Mouse (Mus musculus): ENCODE measurements around the gene 8030411F24Rik. TPM values are rescaled to one million over a fixed set of nuclear protein-coding genes. Genes with fewer than 3 reads are reported as not detected.
A peak's percentile ranks its signal among the peaks of the same experiment; 100 is the strongest.
"Not testable (repeated sequence)": the region's sequence is repeated elsewhere in the genome, so short reads cannot be mapped to it uniquely, and the experiment has no call there.

The 8030411F24Rik gene
- not detected in 2 replicates for polyA plus RNA-seq (2015; fragmentation: Nextera tagmentation; extraction: Ambion mirVana)

DNA sequence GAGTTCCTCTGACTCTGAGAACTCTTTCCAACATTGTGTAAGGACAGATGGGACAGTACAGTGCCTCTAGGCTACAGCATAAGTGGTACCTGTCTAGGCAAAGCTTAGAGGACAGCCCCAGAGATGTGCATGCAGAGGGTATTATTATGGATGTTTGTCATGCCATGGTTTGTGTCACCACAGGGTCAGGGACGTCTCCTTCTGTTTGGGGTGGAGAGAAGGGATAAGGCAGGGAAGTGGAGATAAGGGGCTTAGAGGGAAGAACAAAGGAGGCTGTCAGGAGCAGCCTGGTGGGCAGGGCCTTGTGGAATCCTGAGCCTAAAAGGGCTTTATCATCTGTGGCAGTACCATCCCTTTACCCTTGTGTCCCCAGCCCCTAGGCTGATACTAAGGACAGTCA, at the start of gene 8030411F24Rik:
Gene 8030411F24Rik (plus strand): TSS at position 301 of the 400 bp plus-strand sequence.
- no peak within 1 kb of the TSS for H3K9ac ChIP-seq (replicated peaks)
- WGBS = 40% methylated on average over 1 of the region's 1 CpGs
- ATAC-seq (ENCODE audit: low FRiP score) = no peak

DNA sequence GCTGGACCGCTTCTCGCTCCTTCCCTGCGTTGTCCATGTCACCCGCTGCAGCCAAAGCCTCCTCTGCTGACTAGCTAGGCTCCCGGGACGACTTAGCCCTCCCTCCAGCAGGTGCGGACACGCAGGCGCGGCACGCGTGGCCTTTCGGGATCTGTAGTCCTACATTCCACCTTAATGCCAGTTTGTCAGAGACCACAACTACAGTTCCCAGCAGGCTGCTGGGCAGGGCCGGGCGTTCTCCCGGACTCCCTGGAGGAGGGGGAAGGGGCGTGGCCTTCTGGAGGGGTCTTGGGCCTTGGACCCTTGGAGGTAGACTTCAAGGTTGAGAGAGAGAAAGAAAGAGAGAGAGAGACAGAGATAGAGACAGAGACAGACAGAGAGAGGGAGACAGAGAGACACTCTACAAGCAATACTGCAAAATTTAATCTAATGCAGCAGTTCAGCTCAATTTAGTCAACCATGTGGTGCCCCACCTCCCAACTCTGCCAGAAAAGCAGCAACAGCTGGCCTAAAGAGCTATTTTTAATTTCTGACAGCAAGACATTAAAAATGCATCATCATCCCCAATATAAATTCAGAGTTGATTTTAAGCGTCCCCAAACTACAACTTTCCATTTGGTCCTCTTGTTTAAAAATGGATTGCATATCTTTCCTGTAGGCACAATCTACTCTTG, 49.3 kb upstream of the 8030411F24Rik start, which contains the start of gene Napb:
Gene Napb (minus strand): TSS at position 141 of the 674 bp plus-strand sequence.
- H3K9ac ChIP-seq (replicated peaks) = peak within 1 kb of the TSS; percentile 94
- no peaks in the 10 kb centered on the region for H3K27me3 ChIP-seq (replicated peaks)
- peak within 1 kb of the TSS; percentile 81 for H3K27ac ChIP-seq (replicated peaks)
- peak within 1 kb of the TSS; percentile 93 for H3K4me3 ChIP-seq (replicated peaks)
- peaks cover 31% of the 10 kb centered on the region for H3K4me1 ChIP-seq
- peak; percentile 100 for ATAC-seq (ENCODE audit: low FRiP score)
- H3K9me3 ChIP-seq (replicated peaks) = no peaks in the 10 kb centered on the region
- H3K4me2 ChIP-seq = peak within 1 kb of the TSS; percentile 71
- no peaks in the 10 kb centered on the region for H3K36me3 ChIP-seq
- 4% methylated on average over 18 of the region's 18 CpGs for WGBS

More for the DNA sequence above, at the start of gene 8030411F24Rik:
- Histone ChIP-seq H3K36me3 (no peaks in the 10 kb centered on the region), H3K4me2 (no peak within 1 kb of the TSS), H3K27ac (replicated peaks) (no peak within 1 kb of the TSS), H3K27me3 (replicated peaks) (no peaks in the 10 kb centered on the region), H3K4me1 (no peaks in the 10 kb centered on the region), H3K4me3 (replicated peaks) (no peak within 1 kb of the TSS), H3K9me3 (replicated peaks) (no peaks in the 10 kb centered on the region)

GRCm38 (mm10) chr2:148743001-148743400, 38.8 kb upstream of the 8030411F24Rik start:
- Histone ChIP-seq H3K27ac (replicated peaks) (no peak overlapping the region), H3K36me3 (no peaks in the 10 kb centered on the region), H3K4me3 (replicated peaks) (no peak overlapping the region), H3K4me2 (no peak overlapping the region), H3K9ac (replicated peaks) (no peak overlapping the region), H3K27me3 (replicated peaks) (no peaks in the 10 kb centered on the region), H3K4me1 (no peaks in the 10 kb centered on the region), H3K9me3 (replicated peaks) (no peaks in the 10 kb centered on the region)
- 71% methylated on average over 3 of the region's 3 CpGs for WGBS
- ATAC-seq (ENCODE audit: low FRiP score) = no peak

- Histone ChIP-seq H3K36me3 (no peaks in the 10 kb centered on the region), H3K27me3 (replicated peaks) (no peaks in the 10 kb centered on the region), H3K9me3 (replicated peaks) (no peaks in the 10 kb centered on the region), H3K27ac (replicated peaks) (no peak overlapping the region), H3K9ac (replicated peaks) (no peak overlapping the region), H3K4me1 (no peaks in the 10 kb centered on the region), H3K4me2 (no peak overlapping the region), H3K4me3 (replicated peaks) (no peak overlapping the region)
- no peak for ATAC-seq (ENCODE audit: low FRiP score)
- WGBS = 81% methylated on average over 3 of the region's 3 CpGs
Measured at GRCm38 (mm10) chr2:148743846-148744407, 37.9 kb upstream of the 8030411F24Rik start.

- Histone ChIP-seq H3K36me3 (no peaks in the 10 kb centered on the region), H3K4me2 (no peak within 1 kb of the TSS), H3K4me1 (no peaks in the 10 kb centered on the region), H3K27me3 (replicated peaks) (no peaks in the 10 kb centered on the region), H3K4me3 (replicated peaks) (no peak within 1 kb of the TSS), H3K9me3 (replicated peaks) (no peaks in the 10 kb centered on the region), H3K27ac (replicated peaks) (no peak within 1 kb of the TSS), H3K9ac (replicated peaks) (no peak within 1 kb of the TSS)
- 81% methylated on average over 1 of the region's 1 CpGs for WGBS
- no peak for ATAC-seq (ENCODE audit: low FRiP score)
Measured at GRCm38 (mm10) chr2:148750058-148750457, 31.8 kb upstream of the 8030411F24Rik start, which contains the start of gene Cstl1. TSS of gene Cstl1 (plus strand) at chr2:148750358.

DNA sequence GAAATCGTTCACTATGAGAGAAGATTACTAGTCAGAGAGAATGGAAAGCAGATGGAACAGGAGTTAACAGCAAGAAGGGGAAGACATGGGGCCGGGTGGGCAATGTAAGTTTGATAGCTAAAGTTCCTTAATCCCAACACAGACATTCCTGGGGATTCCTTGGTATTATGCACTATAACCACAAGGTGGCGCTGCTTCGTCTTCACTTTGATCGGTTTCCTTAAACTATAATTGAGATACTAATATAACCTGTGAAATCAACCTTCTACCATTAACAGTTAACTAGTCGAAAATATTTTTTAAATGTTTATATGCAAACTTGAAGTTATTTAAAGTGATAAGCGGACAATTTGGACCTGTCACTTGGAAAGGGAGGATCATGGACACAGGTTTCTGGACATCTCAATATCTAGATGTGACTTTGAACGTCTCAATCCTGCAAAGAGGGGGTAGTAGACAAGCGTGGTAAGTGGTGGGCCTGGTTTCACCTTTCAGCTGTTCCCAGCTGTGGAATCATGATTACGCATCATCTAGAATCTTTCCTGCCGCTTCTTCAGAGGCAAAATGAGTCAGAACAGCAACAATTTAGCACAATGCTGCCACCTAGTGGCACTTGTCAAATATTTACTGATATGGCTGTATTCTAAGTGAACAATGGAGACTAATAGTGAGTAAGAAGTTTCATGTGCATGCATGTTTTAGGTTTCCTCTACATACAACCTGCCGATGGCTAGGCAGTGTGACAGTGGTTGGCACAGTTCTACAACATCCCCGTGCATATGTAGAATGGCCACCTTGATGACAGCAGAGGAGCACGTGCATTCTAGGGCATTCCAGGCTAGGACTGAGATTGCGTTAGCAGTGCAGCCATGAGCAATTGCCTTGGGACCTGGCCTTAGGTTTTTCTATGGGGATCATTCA, 29.7 kb upstream of the 8030411F24Rik start:
- Histone ChIP-seq H3K27ac (replicated peaks) (no peak overlapping the region; the same call in 1 of the 2 replicates), H3K4me1 (no peaks in the 10 kb centered on the region), H3K4me3 (replicated peaks) (peak overlapping the region; percentile 40), H3K36me3 (no peaks in the 10 kb centered on the region), H3K27me3 (replicated peaks) (no peaks in the 10 kb centered on the region), H3K4me2 (peak overlapping the region; percentile 76), H3K9me3 (replicated peaks) (no peaks in the 10 kb centered on the region), H3K9ac (replicated peaks) (peak overlapping the region; percentile 53; the same call in 1 of the 2 replicates)
- WGBS = 18% methylated on average over 15 of the region's 15 CpGs
- peak; percentile 95 for ATAC-seq (ENCODE audit: low FRiP score)

DNA sequence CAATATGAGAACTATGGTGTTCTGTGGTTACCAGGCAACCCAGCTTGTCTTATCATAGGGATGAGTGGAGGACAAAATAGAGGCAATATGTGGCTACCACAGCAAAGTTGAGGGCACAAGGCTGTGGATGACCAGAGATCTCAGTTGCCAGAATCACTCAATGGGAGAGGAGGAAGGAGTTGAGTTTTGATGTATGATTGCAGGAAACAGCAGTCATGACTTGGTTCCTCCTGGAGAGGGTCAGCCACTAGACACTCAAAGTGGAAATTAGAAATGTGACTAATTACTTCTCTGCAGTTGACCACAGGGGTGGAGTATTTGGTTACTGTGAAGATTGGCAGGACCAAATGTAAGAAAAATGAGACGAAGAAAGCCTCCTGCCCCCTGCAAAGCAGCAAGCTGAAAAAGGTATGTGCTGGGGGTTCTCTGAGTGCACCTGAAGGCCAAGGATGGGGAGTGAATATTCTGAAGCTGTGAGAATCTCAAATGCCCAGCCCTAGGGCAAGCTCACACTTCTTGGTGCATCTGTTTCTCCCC, 27.4 kb upstream of the 8030411F24Rik start:
- no peaks in the 10 kb centered on the region for H3K27me3 ChIP-seq (replicated peaks)
- no peak overlapping the region for H3K4me3 ChIP-seq (replicated peaks)
- H3K4me2 ChIP-seq = no peak overlapping the region
- WGBS = 61% methylated on average over 1 of the region's 1 CpGs
- H3K4me1 ChIP-seq = no peaks in the 10 kb centered on the region
- H3K27ac ChIP-seq (replicated peaks) = no peak overlapping the region
- H3K9me3 ChIP-seq (replicated peaks) = no peaks in the 10 kb centered on the region
- no peak for ATAC-seq (ENCODE audit: low FRiP score)
- H3K36me3 ChIP-seq = no peaks in the 10 kb centered on the region
- no peak overlapping the region for H3K9ac ChIP-seq (replicated peaks)

DNA sequence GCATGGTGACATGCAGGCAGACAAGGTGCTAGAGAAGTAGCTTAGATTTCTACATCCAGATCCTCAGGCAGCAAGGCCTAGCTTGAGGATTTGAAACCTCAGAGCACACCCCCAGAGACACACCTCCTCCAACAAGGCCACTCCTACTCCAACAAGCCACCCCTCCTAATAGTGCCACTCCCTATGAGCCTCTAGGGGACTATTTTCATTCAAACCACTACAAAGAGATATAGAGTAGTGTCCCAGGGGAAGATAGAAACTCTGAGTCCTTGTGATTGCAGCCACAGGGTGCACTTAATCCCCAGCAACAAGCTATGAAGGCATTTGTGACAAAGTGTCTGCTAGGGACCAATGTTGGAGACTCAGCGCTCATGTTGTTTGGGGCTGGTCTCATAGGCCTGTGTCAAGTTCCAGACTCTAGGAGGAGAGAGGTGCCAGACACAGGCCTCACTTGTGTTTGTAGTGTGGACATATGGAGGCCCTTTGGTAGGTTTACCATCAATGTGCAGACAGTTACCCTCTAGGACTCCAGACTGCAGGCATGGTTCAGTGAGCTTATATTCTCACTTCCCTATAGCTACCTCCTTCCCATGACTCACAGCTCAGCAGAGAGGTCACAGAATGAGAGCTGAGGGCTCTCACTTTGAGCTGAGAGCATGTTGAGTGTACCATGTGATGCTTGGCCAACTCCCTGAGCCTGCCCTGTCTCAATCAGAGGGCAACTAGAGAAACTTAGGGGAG, 18.0 kb upstream of the 8030411F24Rik start:
- no peaks in the 10 kb centered on the region for H3K36me3 ChIP-seq
- H3K4me2 ChIP-seq = no peak overlapping the region
- ATAC-seq (ENCODE audit: low FRiP score) = no peak
- H3K9ac ChIP-seq (replicated peaks) = no peak overlapping the region
- no peak overlapping the region for H3K4me3 ChIP-seq (replicated peaks)
- H3K27ac ChIP-seq (replicated peaks) = no peak overlapping the region
- no peaks in the 10 kb centered on the region for H3K27me3 ChIP-seq (replicated peaks)
- no peaks in the 10 kb centered on the region for H3K4me1 ChIP-seq
- H3K9me3 ChIP-seq (replicated peaks) = no peaks in the 10 kb centered on the region
- WGBS = 93% methylated on average over 1 of the region's 1 CpGs

DNA sequence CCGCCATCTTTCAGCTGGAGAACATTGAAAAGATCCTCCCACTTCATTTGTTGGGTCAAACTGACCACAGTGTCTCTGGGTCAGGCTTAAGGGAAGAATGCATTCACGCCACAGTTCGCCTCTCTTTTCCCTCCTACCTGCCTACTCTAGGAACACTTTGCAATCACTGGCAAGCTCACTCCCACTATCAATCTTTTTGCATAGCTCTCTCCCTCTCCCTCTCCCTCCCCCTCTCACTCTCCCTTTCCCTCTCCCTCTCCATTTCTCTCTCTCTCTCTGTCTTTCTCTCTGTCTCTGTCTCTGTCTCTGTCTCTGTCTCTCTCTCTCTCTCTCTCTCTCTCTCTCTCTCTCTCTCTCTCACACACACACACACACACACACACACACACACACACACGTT, 10.4 kb upstream of the 8030411F24Rik start, which contains the start of gene Cst11:
Gene Cst11 (minus strand): TSS at position 101 of the 400 bp plus-strand sequence.
- ATAC-seq (ENCODE audit: low FRiP score); H3K4me3 ChIP-seq (replicated peaks); H3K9me3 ChIP-seq (replicated peaks); H3K4me2 ChIP-seq; H3K27me3 ChIP-seq (replicated peaks); H3K9ac ChIP-seq (replicated peaks); H3K4me1 ChIP-seq; H3K27ac ChIP-seq (replicated peaks); H3K36me3 ChIP-seq: not testable (repeated sequence)
- 85% methylated on average over 4 of the region's 4 CpGs for WGBS

DNA sequence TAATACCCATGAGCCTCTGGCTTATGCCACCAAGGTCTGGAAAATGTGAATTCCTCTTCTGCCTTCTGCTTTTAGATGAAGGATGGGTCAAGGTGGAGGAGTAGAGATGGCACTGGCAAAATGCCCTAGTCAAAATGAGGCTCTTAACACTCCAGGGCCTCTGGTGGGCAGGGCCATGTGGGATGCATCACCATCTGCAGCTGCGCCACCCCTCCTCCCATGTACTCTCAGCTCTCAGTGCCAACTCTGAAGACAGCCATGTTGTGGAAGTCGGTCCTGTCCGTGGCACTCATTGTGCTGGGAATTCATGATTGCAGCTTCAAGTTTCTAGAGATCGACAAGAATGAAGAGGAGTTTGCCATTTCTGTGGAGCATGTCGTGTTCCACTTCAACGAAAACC, 7.3 kb downstream of the 8030411F24Rik start, which contains the start of gene Cst12:
Gene Cst12 (plus strand): TSS at position 220 of the 400 bp plus-strand sequence.
- no peaks in the 10 kb centered on the region for H3K27me3 ChIP-seq (replicated peaks)
- H3K9ac ChIP-seq (replicated peaks) = no peak within 1 kb of the TSS
- no peak for ATAC-seq (ENCODE audit: low FRiP score)
- H3K4me3 ChIP-seq (replicated peaks) = no peak within 1 kb of the TSS
- no peak within 1 kb of the TSS for H3K27ac ChIP-seq (replicated peaks)
- H3K9me3 ChIP-seq (replicated peaks) = no peaks in the 10 kb centered on the region
- no peaks in the 10 kb centered on the region for H3K4me1 ChIP-seq
- no peak within 1 kb of the TSS for H3K4me2 ChIP-seq
- no peaks in the 10 kb centered on the region for H3K36me3 ChIP-seq
- WGBS = 92% methylated on average over 6 of the region's 6 CpGs

GRCm38 (mm10) chr2:148798485-148798884, 16.7 kb downstream of the 8030411F24Rik start, which contains the start of gene Cst8:
TSS of gene Cst8 (plus strand) at chr2:148798785.
- Histone ChIP-seq H3K36me3 (no peaks in the 10 kb centered on the region), H3K4me2 (no peak within 1 kb of the TSS), H3K4me3 (replicated peaks) (no peak within 1 kb of the TSS), H3K9ac (replicated peaks) (no peak within 1 kb of the TSS), H3K27me3 (replicated peaks) (no peaks in the 10 kb centered on the region), H3K4me1 (no peaks in the 10 kb centered on the region), H3K9me3 (replicated peaks) (no peaks in the 10 kb centered on the region), H3K27ac (replicated peaks) (no peak within 1 kb of the TSS)
- no peak for ATAC-seq (ENCODE audit: low FRiP score)
- 90% methylated on average over 1 of the region's 1 CpGs for WGBS

Measured in neural tube, embryonic 15.5 days (tissue).